Mouse (Mus musculus) MEL (cell line): ENCODE data around the gene Mmp15. TPM values are rescaled to one million over a fixed set of nuclear protein-coding genes. Genes with fewer than 3 reads are reported as not detected.

Source experiments
- DNase-seq: peaks from one replicate; pipeline ENCODE4 v3.0.0; 2011; ENCODE audit warnings: low read depth, low spot score
- H3K27ac ChIP-seq: 2 replicates; pipeline ENCODE4 v1.5.1; 2012; ENCODE audit warnings: low read depth, mild to moderate bottlenecking, control low read depth, low read length, moderate library complexity; ENCODE audit not compliant: control insufficient read depth
- H3K27me3 ChIP-seq, 2 experiments: fragments of 150-350 bp in 1 of 2; sonication (generic) in 1 of 2; 2 replicates each; pipeline ENCODE4 v1.6.1; 2012; ENCODE audit warnings: low read length in 2 of 2, mild to moderate bottlenecking in 2 of 2, improper control_type of control experiment in 1 of 2, moderate library complexity in 1 of 2; ENCODE audit not compliant: insufficient read depth in 2 of 2, control insufficient read depth in 1 of 2
- H3K36me3 ChIP-seq, 2 experiments: 2 replicates each; pipeline ENCODE4 v1.6.1; 2012 to 2014; ENCODE audit warnings: low read length in 2 of 2, improper control_type of control experiment in 1 of 2, inconsistent platforms in 1 of 2, mild to moderate bottlenecking in 1 of 2; ENCODE audit not compliant: insufficient read depth in 2 of 2, control insufficient read depth in 1 of 2
- H3K4me1 ChIP-seq, 2 experiments: fragments of 150-350 bp in 1 of 2; sonication (generic) in 1 of 2; 2 replicates each; pipeline ENCODE4 v1.6.1; 2012; ENCODE audit warnings: low read length in 2 of 2, improper control_type of control experiment in 1 of 2, mild to moderate bottlenecking in 1 of 2; ENCODE audit not compliant: insufficient read depth in 2 of 2, control insufficient read depth in 1 of 2
- H3K4me3 ChIP-seq, 2 experiments: fragments of 150-350 bp in 1 of 2; sonication (generic) in 1 of 2; 2 replicates each; pipeline ENCODE4 v1.5.1; 2012; ENCODE audit warnings: low read depth in 2 of 2, low read length in 2 of 2, mild to moderate bottlenecking in 2 of 2, moderate library complexity in 2 of 2, control low read depth in 1 of 2, improper control_type of control experiment in 1 of 2; ENCODE audit not compliant: control insufficient read depth in 1 of 2, insufficient read depth in 1 of 2
- H3K79me2 ChIP-seq: 2 replicates; pipeline ENCODE4 v1.6.1; 2012; ENCODE audit warnings: mild to moderate bottlenecking, low read length, moderate library complexity; ENCODE audit not compliant: control insufficient read depth, poor library complexity, insufficient read depth
- H3K9ac ChIP-seq: 2 replicates; pipeline ENCODE4 v1.6.1; 2012; ENCODE audit warnings: low read depth, mild to moderate bottlenecking, control low read depth, low read length, moderate library complexity; ENCODE audit not compliant: control insufficient read depth, poor library complexity, severe bottlenecking
- H3K9me3 ChIP-seq: fragments of 150-350 bp; sonication (generic); replicated peaks from 2 replicates; pipeline ENCODE4 v1.6.1; 2012; ENCODE audit warnings: mild to moderate bottlenecking, low read length, improper control_type of control experiment, moderate library complexity; ENCODE audit not compliant: insufficient read depth
- BHLHE40 ChIP-seq: IDR thresholded peaks from 2 replicates; pipeline ENCODE4 v1.6.1; 2012; ENCODE audit warnings: low read depth, mild to moderate bottlenecking, inconsistent platforms, low read length, improper control_type of control experiment, borderline replicate concordance
- CHD1 ChIP-seq: IDR thresholded peaks from 2 replicates; pipeline ENCODE4 v1.6.1; 2012; ENCODE audit warnings: low read depth, mild to moderate bottlenecking, inconsistent platforms, low read length, improper control_type of control experiment
- CTCF ChIP-seq, 3 experiments: IDR thresholded peaks in 2 of 3; conservative IDR thresholded peaks in 1 of 3; 2 replicates each; pipeline ENCODE4 v1.5.1; 2011 to 2012; ENCODE audit warnings: low read length in 3 of 3, low read depth in 2 of 3, mild to moderate bottlenecking in 2 of 3, improper control_type of control experiment in 1 of 3, inconsistent platforms in 1 of 3, mixed read lengths in 1 of 3, moderate library complexity in 1 of 3; ENCODE audit not compliant: control insufficient read depth in 1 of 3, insufficient read depth in 1 of 3, poor library complexity in 1 of 3, severe bottlenecking in 1 of 3
- E2F4 ChIP-seq: IDR thresholded peaks from 2 replicates; pipeline ENCODE4 v1.6.1; 2011; ENCODE audit warnings: low read depth, low read length, improper control_type of control experiment, borderline replicate concordance
- EP300 ChIP-seq, 2 experiments: IDR thresholded peaks; 2 replicates each; pipeline ENCODE4 v1.6.1; 2011; ENCODE audit warnings: improper control_type of control experiment in 2 of 2, low read length in 2 of 2, low read depth in 1 of 2, mild to moderate bottlenecking in 1 of 2
- JUND ChIP-seq: IDR thresholded peaks from 2 replicates; pipeline ENCODE4 v1.6.1; 2011; ENCODE audit warnings: low read depth, mild to moderate bottlenecking, improper control_type of control experiment, low read length
- MAX ChIP-seq: IDR thresholded peaks from 2 replicates; pipeline ENCODE4 v1.6.1; 2011; ENCODE audit warnings: low read length, improper control_type of control experiment
- MAZ ChIP-seq: IDR thresholded peaks from 2 replicates; pipeline ENCODE4 v1.6.1; 2012; ENCODE audit warnings: low read depth, mild to moderate bottlenecking, inconsistent platforms, low read length, improper control_type of control experiment
- MEF2A ChIP-seq: IDR thresholded peaks from 2 replicates; pipeline ENCODE4 v1.6.1; 2014; ENCODE audit warnings: low read depth, mild to moderate bottlenecking, inconsistent platforms, low read length, improper control_type of control experiment; ENCODE audit not compliant: poor library complexity, insufficient replicate concordance, severe bottlenecking; ENCODE audit errors: extremely low read depth
- MYC ChIP-seq: IDR thresholded peaks from 2 replicates; pipeline ENCODE4 v1.6.1; 2011; ENCODE audit warnings: low read depth, mild to moderate bottlenecking, low read length, improper control_type of control experiment, moderate library complexity
- POLR2A ChIP-seq, 2 experiments: IDR thresholded peaks; 2 replicates each; pipeline ENCODE4 v1.6.1; 2011 to 2012; ENCODE audit warnings: low read length in 2 of 2, mild to moderate bottlenecking in 2 of 2, control low read depth in 1 of 2, improper control_type of control experiment in 1 of 2, low read depth in 1 of 2, moderate library complexity in 1 of 2; ENCODE audit not compliant: control insufficient read depth in 1 of 2, insufficient read depth in 1 of 2, poor library complexity in 1 of 2
- POLR2AphosphoS2 ChIP-seq: IDR thresholded peaks from 2 replicates; pipeline ENCODE4 v1.6.1; 2011; ENCODE audit warnings: low read length, improper control_type of control experiment
- POLR2AphosphoS5 ChIP-seq: IDR thresholded peaks from 2 replicates; pipeline ENCODE4 v1.6.1; 2012; ENCODE audit warnings: low read depth, borderline replicate concordance, mild to moderate bottlenecking, inconsistent platforms, low read length, moderate library complexity, mixed read lengths
- RCOR1 ChIP-seq: IDR thresholded peaks from 2 replicates; pipeline ENCODE4 v1.6.1; 2012; ENCODE audit warnings: low read depth, mild to moderate bottlenecking, inconsistent platforms, low read length, improper control_type of control experiment
- SIN3A ChIP-seq: IDR thresholded peaks from 2 replicates; pipeline ENCODE4 v1.6.1; 2012; ENCODE audit warnings: low read length, improper control_type of control experiment, inconsistent platforms
- SMC3 ChIP-seq: IDR thresholded peaks from 2 replicates; pipeline ENCODE4 v1.6.1; 2011; ENCODE audit warnings: low read depth, low read length, improper control_type of control experiment
- TCF12 ChIP-seq: IDR thresholded peaks from 2 replicates; pipeline ENCODE4 v1.6.1; 2014; ENCODE audit warnings: low read depth, mild to moderate bottlenecking, inconsistent platforms, low read length, improper control_type of control experiment, moderate library complexity
- USF1 ChIP-seq: IDR thresholded peaks from 2 replicates; pipeline ENCODE4 v1.6.1; 2014; ENCODE audit warnings: low read depth, mild to moderate bottlenecking, inconsistent platforms, low read length, improper control_type of control experiment, moderate library complexity
- USF2 ChIP-seq, 2 experiments: IDR thresholded peaks; 2 replicates each; pipeline ENCODE4 v1.6.1; 2011 to 2012; ENCODE audit warnings: improper control_type of control experiment in 2 of 2, low read length in 2 of 2, borderline replicate concordance in 1 of 2, inconsistent platforms in 1 of 2, low read depth in 1 of 2, mild to moderate bottlenecking in 1 of 2; ENCODE audit not compliant: insufficient read depth in 1 of 2
- ZC3H11A ChIP-seq: IDR thresholded peaks from 2 replicates; pipeline ENCODE4 v1.6.1; 2012; ENCODE audit warnings: low read depth, mild to moderate bottlenecking, inconsistent platforms, low read length, improper control_type of control experiment
- ZNF384 ChIP-seq: IDR thresholded peaks from 2 replicates; pipeline ENCODE4 v1.6.1; 2012; ENCODE audit warnings: low read depth, mild to moderate bottlenecking, inconsistent platforms, low read length, improper control_type of control experiment
- polyA plus RNA-seq, 2 experiments: library from polyadenylated mRNA; stranded (reverse) in 1 of 2; unstranded in 1 of 2; fragments of >175 nt in 1 of 2; fragments of >200 nt in 1 of 2; gene quantifications; 2 replicates each; pipeline versions ENCODE4 v1.2.1 to v1.2.4; 2012; ENCODE audit warnings: low replicate concordance in 2 of 2, low read depth in 1 of 2; ENCODE audit not compliant: insufficient read length in 2 of 2, insufficient read depth in 1 of 2, missing spikeins in 1 of 2
- total RNA-seq: library from RNA; depleted of rRNA; stranded (reverse); fragments of 300-350 nt; gene quantifications from 2 replicates; pipeline ENCODE4 v1.2.3, GENCODE M21; 2012

Gene Mmp15
- total and polyA plus RNA-seq, 3 experiments, result 0.01 TPM; not detected in 2

- no peak for DNase-seq
- Histone ChIP-seq H3K79me2 (no peaks in the 10 kb centered on the region), H3K4me3 (no peak overlapping the region), H3K4me1 (no peaks in the 10 kb centered on the region), H3K27ac (no peak overlapping the region), H3K36me3 (no peaks in the 10 kb centered on the region), H3K27me3 (no peaks in the 10 kb centered on the region), H3K9me3 (no peaks in the 10 kb centered on the region), H3K9ac (no peak overlapping the region)
- TF ChIP-seq CTCF (IDR thresholded peaks at IDR 0.05 in 2 of 3, conservative IDR thresholded peaks at IDR 0.05 in 1 of 3; ENCODE audit: control insufficient read depth in 1 of 3, insufficient read depth in 1 of 3, low read depth in 2 of 3, low read length in 3 of 3, poor library complexity in 1 of 3, severe bottlenecking in 1 of 3) (no peak), SIN3A (no peak), ZNF384 (no peak), POLR2AphosphoS2 (no peak), JUND (no peak), POLR2A (IDR thresholded peaks at IDR 0.05; ENCODE audit: control insufficient read depth in 1 of 2, insufficient read depth in 1 of 2, low read depth in 1 of 2, low read length in 2 of 2, poor library complexity in 1 of 2) (no peak), POLR2AphosphoS5 (no peak), BHLHE40 (no peak)
Observed at GRCm38 (mm10) chr8:95411309-95411972, 59.4 kb downstream of the Mmp15 start.

- Histone ChIP-seq H3K4me1 (peaks cover 0 to 5% of the 10 kb centered on the region in 2 experiments; a peak in 1 of 4 replicates), H3K27me3 (no peaks in the 10 kb centered on the region), H3K9ac (no peak overlapping the region), H3K4me3 (no peak overlapping the region), H3K9me3 (no peaks in the 10 kb centered on the region), H3K79me2 (peaks cover 10% of the 10 kb centered on the region), H3K27ac (no peak overlapping the region), H3K36me3 (peaks cover 7 to 12% of the 10 kb centered on the region in 2 experiments)
- TF ChIP-seq SMC3 (no peak), JUND (no peak), E2F4 (no peak), MAZ (no peak), ZC3H11A (no peak), RCOR1 (no peak), USF1 (no peak), MAX (no peak), MEF2A (no peak), EP300 (IDR thresholded peaks at IDR 0.05; ENCODE audit: low read depth in 1 of 2, low read length in 2 of 2) (no peak), MYC (no peak), CHD1 (no peak), TCF12 (no peak), USF2 (IDR thresholded peaks at IDR 0.05; ENCODE audit: borderline replicate concordance in 1 of 2, insufficient read depth in 1 of 2, low read depth in 1 of 2, low read length in 2 of 2) (no peak), BHLHE40 (no peak)
- DNase-seq, result no peak
Observed at GRCm38 (mm10) chr8:95422193-95422810, 70.2 kb downstream of the Mmp15 start.
